Mouse (Mus musculus) midbrain, embryonic 16.5 days (tissue): Measurements from ENCODE around the gene Zfp637. TPM values are rescaled to one million over a fixed set of nuclear protein-coding genes. Genes with fewer than 3 reads are reported as not detected.

ENCODE experiments used
- ATAC-seq: fragments of 200-750 bp; cut with Nextera tagmentation; 2 replicates; pipeline ENCODE4 v1.8.0; 2017; ENCODE audit warnings: moderate TSS enrichment
- H3K27ac ChIP-seq: fragments of 300-500 bp; sonication (generic); 2 replicates; pipeline ENCODE4 v1.5.1; 2014; ENCODE audit warnings: mild to moderate bottlenecking, low read length, mixed read lengths
- H3K27me3 ChIP-seq: fragments of 300-500 bp; sonication (generic); 2 replicates; pipeline ENCODE4 v1.6.1; 2014; ENCODE audit warnings: low read depth, low read length, mixed read lengths; ENCODE audit not compliant: control insufficient read depth, insufficient read depth
- H3K36me3 ChIP-seq: fragments of 300-500 bp; sonication (generic); 2 replicates; pipeline ENCODE4 v1.6.1; 2014; ENCODE audit warnings: mild to moderate bottlenecking, low read length, moderate library complexity, mixed read lengths; ENCODE audit not compliant: control insufficient read depth, insufficient read depth
- H3K4me1 ChIP-seq: fragments of 300-500 bp; sonication (generic); 2 replicates; pipeline ENCODE4 v1.6.1; 2014; ENCODE audit warnings: mild to moderate bottlenecking, low read length, mixed read lengths; ENCODE audit not compliant: control insufficient read depth, insufficient read depth
- H3K4me2 ChIP-seq: fragments of 300-500 bp; sonication (generic); 2 replicates; pipeline ENCODE4 v1.6.1; 2014; ENCODE audit warnings: mild to moderate bottlenecking, low read length, mixed read lengths
- H3K4me3 ChIP-seq: fragments of 300-500 bp; sonication (generic); 2 replicates; pipeline ENCODE4 v1.5.1; 2014; ENCODE audit warnings: low read depth, mild to moderate bottlenecking, low read length, moderate library complexity, mixed read lengths
- H3K9ac ChIP-seq: fragments of 300-500 bp; sonication (generic); 2 replicates; pipeline ENCODE4 v1.6.1; 2014; ENCODE audit warnings: low read depth, low read length, mixed read lengths
- H3K9me3 ChIP-seq: fragments of 300-500 bp; sonication (generic); replicated peaks from 2 replicates; pipeline ENCODE4 v1.6.1; 2014; ENCODE audit warnings: mild to moderate bottlenecking, low read length, mixed read lengths; ENCODE audit not compliant: control insufficient read depth, poor library complexity, severe bottlenecking
- WGBS: fragments of 180-500 bp; shearing (Covaris S2); extraction: QIAGEN DNeasy Blood & Tissue Kit; methylation state at CpG from one replicate; pipeline ENCODE4 v1.1.7; 2014; 5-methylcytosine and 5-hydroxymethylcytosine counted together
- polyA plus RNA-seq: library from polyadenylated mRNA; unstranded; fragments of >200 nt; fragmentation: Nextera tagmentation; extraction: Ambion mirVana; gene quantifications from 2 replicates; pipeline ENCODE4 v1.2.1, GENCODE M21; 2015

Gene Zfp637
- 138 and 141 TPM in 2 replicates for polyA plus RNA-seq

DNA sequence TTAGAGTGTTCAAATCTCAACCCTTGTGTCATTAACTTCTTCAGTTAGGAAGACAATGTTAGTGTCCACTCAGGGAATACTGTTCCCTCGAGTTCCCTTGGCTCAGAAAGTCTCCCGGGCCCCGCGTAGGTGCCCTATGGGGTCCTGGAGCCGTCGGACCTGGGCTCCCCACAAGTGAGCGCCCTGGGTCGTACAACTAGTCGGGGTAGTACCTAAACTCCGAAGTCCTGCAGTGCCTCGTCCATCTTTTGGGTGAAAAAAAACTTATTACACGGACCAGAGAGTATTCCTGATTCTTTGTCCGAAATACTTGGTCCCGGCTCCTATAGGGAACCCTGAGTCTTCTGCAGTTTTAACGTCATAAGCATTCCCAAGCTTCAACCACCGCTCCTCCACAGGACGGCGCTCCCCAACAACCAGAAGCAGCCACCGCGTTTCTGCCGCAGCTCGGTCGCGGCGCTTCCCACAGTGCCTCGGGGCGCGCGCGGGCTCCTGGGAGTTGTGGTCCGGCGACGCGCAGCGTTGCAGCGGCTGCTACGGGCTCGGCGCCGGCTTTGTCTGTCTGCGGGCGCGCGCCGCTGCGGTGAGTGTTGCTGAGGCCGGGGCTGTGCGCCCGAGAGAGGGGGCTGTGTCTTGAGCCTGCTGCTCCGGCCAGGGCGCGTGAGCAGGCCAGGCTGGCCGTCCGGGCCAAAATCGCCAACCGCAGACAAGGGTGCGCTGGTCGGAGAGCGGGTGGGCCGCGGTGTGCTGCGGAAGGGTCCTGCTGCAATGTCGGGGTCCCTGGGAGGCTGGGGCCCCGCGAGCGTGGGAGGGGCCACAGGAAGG lies at the start of gene Zfp637:
Gene Zfp637 (plus strand): TSS at position 495 of the 825 bp plus-strand sequence.
- H3K27me3 ChIP-seq, result no peaks in the 10 kb centered on the region
- H3K4me1 ChIP-seq, result peaks cover 10% of the 10 kb centered on the region
- under 1% methylated on average over 66 of the region's 66 CpGs for WGBS
- peaks cover 27% of the 10 kb centered on the region for H3K36me3 ChIP-seq
- peak within 1 kb of the TSS; percentile 86 for H3K4me2 ChIP-seq
- ATAC-seq, result peak; percentile 98
- peak within 1 kb of the TSS; percentile 97 for H3K9ac ChIP-seq
- H3K27ac ChIP-seq, result peak within 1 kb of the TSS; percentile 96
- H3K4me3 ChIP-seq, result peak within 1 kb of the TSS; percentile 85
- H3K9me3 ChIP-seq, result no peaks in the 10 kb centered on the region

DNA sequence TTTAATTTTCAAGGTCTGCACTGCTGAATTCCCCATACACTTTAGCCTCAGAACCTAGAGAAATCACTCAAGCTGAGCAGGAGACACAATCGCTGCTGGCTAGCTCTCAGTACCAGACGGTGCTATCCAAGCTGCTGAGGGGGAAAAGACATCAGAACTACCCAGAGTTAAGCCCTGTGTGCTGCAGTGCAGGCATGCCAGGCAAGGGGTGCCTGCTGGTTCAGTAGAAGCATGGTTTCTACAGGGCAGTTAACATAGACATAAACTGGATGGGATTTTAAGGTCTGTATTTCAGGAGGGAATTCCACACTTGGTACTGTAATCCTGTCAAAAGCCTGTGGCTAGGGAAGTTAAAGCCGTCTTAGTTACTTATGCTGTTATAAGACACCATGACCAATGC lies 45.7 kb upstream of the Zfp637 start:
- Histone ChIP-seq H3K9me3 (no peaks in the 10 kb centered on the region), H3K4me3 (no peak overlapping the region), H3K4me2 (no peak overlapping the region), H3K4me1 (no peaks in the 10 kb centered on the region), H3K9ac (no peak overlapping the region), H3K36me3 (no peaks in the 10 kb centered on the region), H3K27ac (no peak overlapping the region), H3K27me3 (no peaks in the 10 kb centered on the region)
- no peak for ATAC-seq
- WGBS, result 82% methylated on average over 3 of the region's 3 CpGs

DNA sequence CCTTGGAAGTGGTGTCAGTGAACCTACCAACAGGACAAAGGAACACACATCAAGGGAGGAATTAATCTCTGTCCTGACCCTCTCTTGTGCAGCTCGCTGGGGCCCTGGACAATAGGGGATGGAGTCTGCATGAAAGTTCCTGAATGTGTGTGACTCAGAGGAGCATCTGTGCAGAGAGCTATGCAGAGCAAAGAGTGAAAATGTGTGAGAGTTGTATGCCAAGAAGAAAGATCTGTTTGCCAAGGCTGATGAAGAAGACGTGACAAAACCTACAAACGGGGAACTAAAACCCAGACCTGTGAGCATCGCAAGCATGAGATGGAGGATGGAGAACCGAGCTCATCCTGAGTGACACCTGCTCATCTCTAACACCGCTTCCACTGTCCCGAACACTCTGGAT lies 40.2 kb upstream of the Zfp637 start:
- no peaks in the 10 kb centered on the region for H3K4me1 ChIP-seq
- no peak overlapping the region for H3K27ac ChIP-seq
- 74% methylated on average over 7 of the region's 7 CpGs for WGBS
- no peak overlapping the region for H3K9ac ChIP-seq
- no peaks in the 10 kb centered on the region for H3K9me3 ChIP-seq
- no peaks in the 10 kb centered on the region for H3K27me3 ChIP-seq
- H3K4me2 ChIP-seq, result no peak overlapping the region
- no peak for ATAC-seq
- no peak overlapping the region for H3K4me3 ChIP-seq
- H3K36me3 ChIP-seq, result no peaks in the 10 kb centered on the region

DNA sequence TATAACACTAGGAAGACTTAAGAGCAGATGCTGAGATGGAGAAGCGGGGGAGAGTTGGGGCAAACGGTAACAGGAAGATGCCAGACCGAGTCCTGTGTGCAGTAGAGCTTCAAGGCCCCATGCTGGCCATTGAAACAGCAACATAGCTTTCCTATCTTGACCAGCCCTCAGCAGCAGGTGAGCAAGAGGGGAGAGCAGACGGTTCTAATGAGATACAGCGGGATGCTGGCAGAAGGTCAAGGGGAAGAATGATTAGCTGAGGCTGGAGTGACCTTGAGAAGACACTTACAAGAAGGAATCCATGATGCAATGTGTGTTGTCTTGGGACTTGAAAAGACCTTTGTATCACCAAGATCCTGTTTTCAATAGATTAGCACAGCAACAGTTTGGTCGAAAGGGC lies 39.2 kb upstream of the Zfp637 start:
- ATAC-seq, result no peak
- WGBS, result 81% methylated on average over 6 of the region's 6 CpGs

DNA sequence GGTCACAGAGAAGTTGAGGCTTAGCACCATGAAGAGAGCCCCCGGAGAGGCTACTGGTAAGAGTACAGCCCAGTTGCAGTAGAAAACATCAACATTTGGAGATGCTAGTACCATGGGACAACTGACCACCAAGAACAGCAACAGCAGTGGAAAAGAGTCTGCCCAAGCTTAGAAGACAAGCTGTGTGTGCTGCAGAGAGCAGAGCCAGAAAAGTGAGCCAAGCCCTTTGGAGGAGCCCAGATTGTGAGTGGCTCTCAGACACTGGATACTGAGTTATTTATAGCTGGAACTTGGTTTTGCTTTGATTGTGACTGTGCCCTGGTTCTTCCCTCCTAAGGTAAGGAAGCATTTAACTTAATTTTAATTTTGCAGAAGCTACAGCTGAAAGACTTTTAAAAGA lies 33.2 kb upstream of the Zfp637 start:
- no peak for ATAC-seq
- Histone ChIP-seq H3K27me3 (no peaks in the 10 kb centered on the region), H3K4me2 (no peak overlapping the region), H3K9ac (no peak overlapping the region), H3K27ac (no peak overlapping the region), H3K9me3 (no peaks in the 10 kb centered on the region), H3K36me3 (no peaks in the 10 kb centered on the region), H3K4me3 (no peak overlapping the region), H3K4me1 (no peaks in the 10 kb centered on the region)
- 100% methylated on average over 1 of the region's 1 CpGs for WGBS

More for the DNA sequence above, 39.2 kb upstream of the Zfp637 start:
- H3K4me1 ChIP-seq, result no peaks in the 10 kb centered on the region
- H3K4me2 ChIP-seq, result no peak overlapping the region
- H3K36me3 ChIP-seq, result no peaks in the 10 kb centered on the region
- H3K9me3 ChIP-seq, result no peaks in the 10 kb centered on the region
- no peak overlapping the region for H3K4me3 ChIP-seq
- H3K27me3 ChIP-seq, result no peaks in the 10 kb centered on the region
- no peak overlapping the region for H3K27ac ChIP-seq
- no peak overlapping the region for H3K9ac ChIP-seq

DNA sequence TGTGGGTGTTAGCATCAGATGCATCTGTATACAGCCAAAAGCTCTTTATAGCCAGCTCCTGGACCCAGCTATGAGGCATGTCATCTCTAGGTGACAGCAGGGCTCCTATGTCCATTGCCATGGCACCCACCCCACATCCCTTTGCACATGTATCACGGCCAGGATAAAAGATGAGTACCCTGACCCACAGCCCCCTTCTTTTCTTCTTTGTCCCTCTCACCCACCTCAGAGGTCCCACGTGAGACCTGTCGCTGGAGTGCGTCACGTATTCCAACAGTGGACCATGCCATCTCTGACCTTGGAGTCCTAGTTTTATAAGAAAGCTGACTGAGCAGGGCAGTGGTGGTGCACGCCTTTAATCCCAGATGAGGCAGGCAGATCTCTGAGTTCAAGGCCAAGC lies 31.2 kb upstream of the Zfp637 start:
- Histone ChIP-seq H3K9ac (no peak overlapping the region), H3K4me1 (no peaks in the 10 kb centered on the region), H3K4me2 (no peak overlapping the region), H3K9me3 (no peaks in the 10 kb centered on the region), H3K27me3 (no peaks in the 10 kb centered on the region), H3K36me3 (no peaks in the 10 kb centered on the region), H3K4me3 (no peak overlapping the region), H3K27ac (no peak overlapping the region)
- no peak for ATAC-seq
- 85% methylated on average over 6 of the region's 6 CpGs for WGBS

DNA sequence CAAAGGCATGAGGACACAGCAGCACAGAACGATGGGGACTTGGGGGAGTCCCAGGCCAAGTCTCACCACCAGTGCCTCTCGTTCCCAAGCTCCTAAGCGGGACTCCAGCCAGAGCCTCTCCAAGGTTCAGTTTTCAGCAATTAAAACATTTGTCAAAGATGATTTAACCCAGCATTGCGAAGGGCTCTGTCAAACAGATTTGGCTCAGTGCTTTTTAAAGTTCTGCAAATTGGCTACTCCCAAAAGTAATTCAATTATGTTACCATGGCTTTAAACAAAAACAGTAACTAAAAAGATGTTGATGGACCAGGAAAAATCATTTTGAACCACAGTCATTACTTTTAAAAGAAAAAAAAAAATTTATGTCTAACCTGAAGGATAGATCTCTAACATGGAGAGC lies 30.3 kb upstream of the Zfp637 start:
- Histone ChIP-seq H3K27me3 (no peaks in the 10 kb centered on the region), H3K36me3 (no peaks in the 10 kb centered on the region), H3K9me3 (no peaks in the 10 kb centered on the region), H3K4me3 (no peak overlapping the region), H3K27ac (no peak overlapping the region), H3K4me1 (no peaks in the 10 kb centered on the region), H3K4me2 (no peak overlapping the region), H3K9ac (no peak overlapping the region)
- no peak for ATAC-seq
- 81% methylated on average over 4 of the region's 4 CpGs for WGBS

DNA sequence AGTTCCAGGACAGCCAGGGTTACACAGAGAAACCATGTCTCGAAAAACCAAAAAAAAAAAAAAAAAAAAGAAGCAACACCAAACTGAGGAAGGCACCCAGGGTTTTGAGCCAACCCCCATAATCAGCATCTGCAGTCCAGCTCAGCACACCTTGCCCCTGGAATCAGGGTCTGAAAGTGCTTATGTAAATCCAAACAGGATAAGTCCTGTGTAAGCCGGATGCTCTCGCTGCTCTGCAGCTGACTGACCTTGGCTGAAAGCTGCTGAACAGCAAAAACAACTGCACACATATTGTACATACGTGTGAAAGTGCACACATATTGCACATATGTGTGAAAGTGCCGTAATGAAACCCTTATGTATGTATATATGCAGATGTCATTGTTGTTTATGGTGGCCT lies 29.7 kb upstream of the Zfp637 start:
- Histone ChIP-seq H3K9ac (no peak overlapping the region), H3K9me3 (no peaks in the 10 kb centered on the region), H3K4me2 (no peak overlapping the region), H3K27me3 (no peaks in the 10 kb centered on the region), H3K4me1 (no peaks in the 10 kb centered on the region), H3K36me3 (no peaks in the 10 kb centered on the region), H3K4me3 (no peak overlapping the region), H3K27ac (no peak overlapping the region)
- 83% methylated on average over 5 of the region's 5 CpGs for whole genome bisulfite sequencing
- ATAC-seq, result no peak

DNA sequence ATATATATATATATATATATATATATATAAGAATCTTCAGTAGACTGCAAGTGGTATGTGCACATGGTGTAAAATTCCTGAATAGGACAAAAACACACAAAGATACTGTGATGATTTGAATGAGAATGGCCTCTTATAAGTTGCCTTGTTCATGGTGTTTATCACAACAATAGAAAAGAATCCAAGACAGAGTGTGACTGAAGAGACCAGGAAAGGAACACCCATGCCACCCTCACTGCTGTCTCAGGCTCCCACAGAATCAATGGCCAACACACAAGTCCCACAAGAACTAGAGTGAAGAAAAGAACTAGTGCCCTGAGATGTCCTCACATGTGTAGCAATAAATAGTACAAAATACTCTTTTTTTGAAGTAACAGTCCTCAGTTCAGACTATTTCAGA lies 26.3 kb upstream of the Zfp637 start:
- H3K27ac ChIP-seq, result no peak overlapping the region
- no peak overlapping the region for H3K9ac ChIP-seq
- H3K27me3 ChIP-seq, result peaks cover 11% of the 10 kb centered on the region
- H3K4me2 ChIP-seq, result no peak overlapping the region
- no peak overlapping the region for H3K4me3 ChIP-seq
- no peaks in the 10 kb centered on the region for H3K9me3 ChIP-seq
- no peak for ATAC-seq
- no peaks in the 10 kb centered on the region for H3K36me3 ChIP-seq
- H3K4me1 ChIP-seq, result no peaks in the 10 kb centered on the region
